Mouse (Mus musculus): ENCODE results near the gene Serpinb9b.
"Not testable (repeated sequence)": the region's sequence is repeated elsewhere in the genome, so short reads cannot be mapped to it uniquely, and the experiment has no call there.

The Serpinb9b gene

DNA sequence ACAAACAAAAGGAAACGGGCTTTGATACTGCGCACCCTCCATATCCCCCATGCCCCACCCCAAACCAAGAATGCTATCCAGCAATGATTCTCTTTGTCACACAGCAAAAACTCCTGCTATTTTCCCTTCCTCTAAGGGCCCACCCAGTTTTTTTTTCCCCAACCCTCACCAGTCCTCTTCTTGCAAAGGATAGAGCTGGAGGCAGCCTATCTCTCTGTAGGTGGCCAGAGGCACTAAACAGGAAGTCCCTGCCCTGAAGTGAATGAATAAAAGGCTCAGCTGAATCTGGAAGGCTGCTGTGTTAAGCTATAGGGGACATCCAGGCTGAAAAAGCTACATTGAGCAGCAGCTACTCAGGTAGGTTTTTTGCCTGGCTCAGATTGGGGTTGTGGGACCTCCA lies at the start of gene Serpinb9b:
Gene Serpinb9b (plus strand): TSS at position 173 of the 400 bp plus-strand sequence.
- DNase-seq (ENCODE audit: inconsistent ontology term), result no peak

DNA sequence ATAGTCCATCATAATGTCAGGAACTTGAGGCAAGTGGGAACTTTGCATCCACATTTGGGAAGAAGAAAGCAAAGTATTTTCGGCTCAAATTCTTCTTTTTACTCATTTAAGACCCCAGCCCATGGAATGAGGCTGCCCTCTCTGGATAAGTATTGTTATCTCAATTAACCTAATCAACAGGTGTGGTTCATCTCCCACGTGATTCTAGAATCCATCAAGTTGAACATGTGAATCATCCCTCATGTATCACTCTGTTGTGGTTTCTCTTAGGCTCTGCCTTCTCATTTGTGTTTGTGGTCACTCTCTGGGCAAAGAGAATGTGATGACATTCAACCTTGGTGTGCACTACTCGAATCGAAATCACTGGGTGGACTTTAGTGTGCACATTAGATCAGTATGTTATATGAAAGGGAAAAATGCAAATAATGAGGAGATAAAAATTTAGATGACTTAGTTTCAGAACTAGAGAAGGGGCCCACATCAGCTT lies 44.6 kb upstream of the Serpinb9b start:
- DNase-seq (ENCODE audit: inconsistent ontology term), result no peak

DNA sequence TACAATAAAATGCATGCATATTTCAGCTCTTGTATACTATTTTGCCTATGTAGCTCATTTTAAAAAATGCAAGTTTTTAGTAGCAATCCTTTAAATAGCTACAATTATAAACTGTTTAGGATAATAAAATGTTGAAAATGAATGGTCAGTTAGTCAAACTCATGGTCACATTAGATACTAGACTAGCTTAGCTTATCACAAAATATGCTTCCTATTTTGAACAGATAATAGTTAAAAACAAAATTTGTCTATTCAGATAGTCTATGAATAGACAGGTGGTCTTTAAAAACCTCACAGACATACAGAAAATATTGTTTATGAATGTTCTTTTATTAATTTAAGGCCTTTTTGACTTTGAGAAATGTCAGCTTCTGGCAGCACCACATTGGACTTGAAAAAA lies 41.0 kb upstream of the Serpinb9b start:
- no peak for DNase-seq (ENCODE audit: inconsistent ontology term)

DNA sequence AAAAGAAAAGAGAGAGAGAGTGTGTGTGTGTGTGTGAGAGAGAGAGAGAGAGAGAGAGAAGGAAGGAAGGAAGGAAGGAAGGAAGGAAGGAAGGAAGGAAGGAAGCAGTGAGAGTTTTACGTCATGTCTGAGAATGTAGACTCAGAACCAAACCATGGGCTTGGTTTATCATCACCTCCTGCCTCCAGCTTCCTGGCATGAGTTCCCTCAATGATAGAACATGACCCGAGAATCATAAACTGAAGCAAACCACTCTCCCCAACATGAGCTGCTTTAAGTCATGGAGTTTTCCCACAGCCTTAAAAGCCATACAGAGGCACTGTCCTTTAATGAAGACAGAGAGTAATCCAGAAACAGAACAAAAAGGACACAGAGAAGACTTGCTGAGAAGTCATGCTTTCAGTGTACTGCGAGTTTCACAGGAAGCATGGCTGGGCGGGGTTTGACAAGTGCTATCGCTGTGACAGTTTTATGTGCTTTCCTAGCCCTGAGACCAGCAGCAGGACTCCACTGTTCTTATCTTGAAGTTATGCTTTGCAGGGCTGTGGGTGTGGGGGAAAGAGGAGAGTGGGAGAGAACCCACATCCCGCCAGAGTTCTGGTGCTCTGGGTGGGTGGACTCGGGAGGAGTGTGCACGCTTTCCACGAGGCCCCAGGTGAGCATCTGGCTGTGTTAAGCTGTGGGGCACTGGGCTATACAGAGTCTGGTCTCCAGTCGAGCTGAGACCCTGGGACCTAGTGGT lies 33.9 kb upstream of the Serpinb9b start:
- DNase-seq (ENCODE audit: inconsistent ontology term), result no peak

DNA sequence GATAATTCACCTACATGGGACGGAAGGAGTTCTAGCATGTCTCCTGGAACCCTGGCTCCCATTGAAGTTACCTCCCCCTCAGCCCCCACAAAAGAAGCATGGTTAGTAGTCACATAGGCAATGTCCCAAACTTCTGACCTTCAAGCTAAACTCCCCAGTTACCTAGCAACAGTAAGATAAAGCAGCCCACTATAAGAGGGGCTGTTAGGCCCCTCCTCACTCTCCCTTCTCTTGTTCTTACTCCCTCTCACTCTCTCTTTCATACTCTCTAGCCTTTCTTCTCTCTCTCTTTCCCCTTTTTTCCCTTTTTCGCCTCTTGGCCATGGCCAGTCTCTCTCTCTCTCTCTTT lies 33.3 kb upstream of the Serpinb9b start:
- DNase-seq (ENCODE audit: inconsistent ontology term), result no peak

DNA sequence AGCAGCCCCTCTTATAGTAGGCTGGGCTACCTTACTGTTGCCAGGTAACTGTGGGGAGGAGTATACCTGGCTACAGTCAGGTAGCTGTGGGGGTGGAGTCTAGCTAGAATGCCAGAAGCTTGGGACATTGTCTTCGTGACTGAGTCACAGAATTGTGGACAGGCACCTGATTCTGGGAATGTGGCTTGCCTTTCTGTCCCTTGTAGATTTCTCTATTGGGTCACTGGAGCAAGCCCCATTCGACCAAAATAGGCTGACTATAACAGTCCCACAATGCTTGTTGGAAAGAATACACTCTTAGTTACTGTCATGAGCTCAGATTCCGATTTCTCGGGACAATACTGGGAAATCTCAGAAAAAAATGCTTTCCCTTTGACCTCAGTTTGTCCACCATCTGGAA lies 32.2 kb upstream of the Serpinb9b start:
- DNase-seq (ENCODE audit: inconsistent ontology term), result no peak

DNA sequence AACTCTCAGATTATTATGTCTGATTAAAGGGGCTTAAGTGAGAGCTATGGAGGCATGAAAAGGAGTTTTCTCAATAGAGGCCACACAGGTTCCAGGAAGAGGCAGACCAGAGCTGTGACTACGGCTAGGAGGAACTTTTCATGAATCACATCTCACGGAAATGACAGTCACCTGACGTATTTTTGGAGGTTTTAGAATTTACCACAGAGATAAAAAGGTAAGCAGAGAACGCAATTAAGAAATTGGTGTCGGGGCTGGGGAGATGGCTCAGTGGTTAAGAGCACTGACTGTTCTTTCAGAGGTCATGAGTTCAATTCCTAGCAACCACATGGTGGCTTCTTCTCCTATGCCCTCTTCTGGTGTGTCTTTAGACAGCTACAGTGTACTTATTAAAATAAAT lies 25.9 kb upstream of the Serpinb9b start:
- no peak for DNase-seq (ENCODE audit: inconsistent ontology term)

DNA sequence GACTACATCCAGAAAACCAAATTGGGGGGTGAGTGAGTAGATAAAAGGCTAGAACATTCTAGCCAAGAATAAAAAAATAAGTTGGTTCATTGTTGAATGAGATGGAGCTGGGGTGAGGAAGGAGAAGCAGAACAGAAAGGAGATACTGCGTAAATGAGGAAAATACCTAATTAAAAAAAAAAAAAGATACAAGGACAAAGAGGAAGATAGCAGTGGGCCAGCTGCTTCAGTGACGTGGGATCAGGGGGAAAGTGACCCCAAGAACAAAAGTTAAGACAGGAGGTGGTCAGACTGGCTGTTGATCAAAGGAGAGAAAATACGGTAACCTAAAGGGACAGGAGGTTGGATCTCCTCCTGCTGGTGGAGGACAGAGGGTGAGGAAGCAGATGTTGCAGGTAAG lies 24.3 kb upstream of the Serpinb9b start, which contains the start of gene Serpinb9:
Gene Serpinb9 (plus strand): TSS at position 301 of the 400 bp plus-strand sequence.
- no peak for DNase-seq (ENCODE audit: inconsistent ontology term)

DNA sequence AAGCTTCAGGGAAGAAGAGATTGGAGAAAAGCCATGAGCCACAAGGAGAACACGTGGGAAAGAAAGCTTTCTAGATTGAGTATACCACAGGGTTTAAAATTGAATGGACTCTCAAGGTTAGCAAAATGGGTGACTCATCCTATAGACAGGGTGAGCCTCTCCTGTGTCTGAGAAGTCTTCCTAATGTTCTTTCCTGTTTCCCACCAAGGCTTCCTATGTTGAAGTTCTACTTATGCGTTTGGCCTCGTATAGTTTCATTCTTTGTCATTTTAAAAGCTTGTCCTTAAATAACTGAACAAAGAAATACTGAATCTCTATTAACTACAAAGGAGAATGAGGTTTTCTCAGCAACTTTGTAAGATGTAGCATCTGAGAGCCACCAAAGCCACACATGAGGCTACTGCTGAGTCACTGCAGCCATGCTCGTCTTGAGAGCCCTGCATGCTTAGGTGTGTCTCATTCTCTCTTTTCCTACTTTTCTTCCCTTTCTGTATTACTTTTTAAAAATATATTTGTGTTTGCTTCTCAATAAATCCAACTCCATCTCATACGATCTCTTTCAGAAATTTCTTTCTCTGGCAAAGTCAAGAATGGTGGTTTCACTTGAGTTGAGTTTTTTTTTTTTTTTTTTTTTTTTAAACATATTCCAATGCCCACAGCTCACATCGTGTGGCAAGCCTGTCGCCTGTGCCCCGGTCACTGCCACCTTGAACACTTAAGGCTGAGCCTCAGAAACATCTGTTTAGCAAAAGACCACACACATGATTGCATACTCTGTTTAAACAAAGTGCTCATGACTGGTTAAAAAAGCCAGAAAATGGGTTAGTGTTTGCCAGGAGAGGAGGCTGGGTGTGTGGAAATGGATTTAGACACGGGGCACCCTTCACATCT lies 23.4 kb upstream of the Serpinb9b start:
- peak; percentile 1 for DNase-seq (ENCODE audit: inconsistent ontology term)

DNA sequence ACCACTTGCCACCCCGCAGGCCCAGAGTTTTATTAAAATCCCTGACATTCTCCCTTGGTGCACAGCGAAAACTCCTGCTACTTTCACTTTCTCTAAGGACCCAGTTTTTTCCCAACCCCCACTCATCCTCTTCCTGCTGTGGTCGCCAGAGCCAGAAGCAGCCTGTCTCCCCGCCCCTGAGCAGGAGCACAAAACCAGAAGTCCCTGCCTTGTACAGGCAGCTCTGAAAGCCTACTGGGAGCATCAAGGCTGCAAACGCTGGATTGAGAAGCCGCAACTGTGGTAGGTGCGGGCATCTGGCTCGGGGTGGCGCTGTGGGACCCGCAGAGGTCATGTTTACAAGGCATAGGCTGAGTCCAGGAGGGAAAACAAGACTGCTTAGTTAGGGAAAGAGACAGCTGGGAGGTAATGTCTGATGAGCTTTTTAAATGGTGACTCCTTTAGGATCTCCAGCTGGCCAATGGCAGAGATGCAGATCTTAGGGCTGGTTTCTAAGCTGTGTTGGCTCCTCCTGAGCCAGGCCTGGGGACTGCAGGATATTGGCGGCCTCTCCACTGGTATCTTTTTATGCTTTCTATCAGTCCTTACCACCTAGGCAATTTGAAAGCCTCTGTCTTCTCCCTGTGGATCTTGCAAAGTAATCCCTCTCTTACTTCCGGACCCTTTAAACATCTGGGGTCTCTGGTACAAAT lies 22.7 kb upstream of the Serpinb9b start:
- peak; percentile 85 for DNase-seq (ENCODE audit: inconsistent ontology term)

DNA sequence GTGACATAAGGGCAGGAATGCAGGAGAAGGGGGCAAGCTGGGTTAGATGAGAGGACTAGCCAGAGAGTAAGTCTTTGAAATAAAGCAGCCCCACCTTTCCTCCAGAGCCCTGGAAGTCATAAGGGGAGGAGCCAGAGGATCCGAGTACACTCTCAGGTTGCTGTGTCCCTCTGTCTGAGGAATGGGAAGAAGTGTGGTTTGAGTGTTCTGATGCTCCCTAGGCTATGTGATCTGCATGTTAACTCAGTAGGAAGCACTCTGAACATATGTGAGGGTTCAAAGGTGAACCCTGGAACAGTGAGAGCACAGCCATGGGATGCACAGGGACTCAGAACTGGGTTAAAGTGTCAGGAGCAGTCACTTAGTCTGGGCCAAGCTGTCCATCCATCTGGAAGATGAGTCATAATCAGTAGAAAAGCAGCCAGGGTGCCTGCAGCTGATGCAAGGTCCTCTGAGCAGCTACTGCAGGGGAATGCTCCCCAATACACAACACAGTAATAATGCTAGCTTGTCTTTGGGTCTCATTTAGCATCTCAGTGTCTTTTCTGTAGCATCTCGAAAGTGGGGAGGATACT lies 21.6 kb upstream of the Serpinb9b start:
- peak; percentile 19 for DNase-seq (ENCODE audit: inconsistent ontology term)

DNA sequence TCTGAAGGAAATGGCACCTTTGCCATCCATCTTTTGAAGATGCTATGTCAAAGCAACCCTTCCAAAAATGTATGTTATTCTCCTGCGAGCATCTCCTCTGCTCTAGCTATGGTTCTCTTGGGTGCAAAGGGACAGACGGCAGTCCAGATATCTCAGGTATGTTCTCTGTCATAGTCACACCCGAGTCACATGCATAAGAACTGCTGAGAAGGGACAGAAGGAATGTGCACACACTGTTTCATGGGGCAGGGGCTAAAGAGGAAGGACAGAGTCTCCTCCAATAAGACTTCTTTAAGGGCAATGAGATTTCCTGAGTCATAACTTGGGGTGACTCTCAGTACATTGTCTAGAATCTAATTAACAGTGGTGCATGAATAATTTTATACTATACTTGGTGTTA lies 20.7 kb upstream of the Serpinb9b start:
- DNase-seq (ENCODE audit: inconsistent ontology term), result no peak

DNA sequence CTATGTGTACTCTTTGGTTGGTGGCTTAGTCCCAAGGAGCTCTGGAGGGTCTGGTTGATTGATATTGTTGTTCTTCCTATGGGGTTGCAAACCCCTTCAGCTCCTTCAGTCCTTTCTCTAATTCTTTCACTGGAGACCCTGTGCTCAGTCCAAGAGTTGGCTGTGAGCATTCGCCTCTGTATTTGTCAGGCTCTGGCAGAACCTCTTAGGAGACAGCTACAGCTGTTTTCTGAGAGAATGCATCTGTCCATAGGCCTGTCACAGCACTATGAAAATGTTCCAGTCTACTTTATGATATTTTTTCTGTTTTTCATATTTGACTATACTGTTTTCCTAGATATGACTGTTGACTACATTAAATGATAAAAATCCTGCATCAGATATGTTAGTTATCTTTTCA lies 14.8 kb upstream of the Serpinb9b start:
- DNase-seq (ENCODE audit: inconsistent ontology term), result no peak

DNA sequence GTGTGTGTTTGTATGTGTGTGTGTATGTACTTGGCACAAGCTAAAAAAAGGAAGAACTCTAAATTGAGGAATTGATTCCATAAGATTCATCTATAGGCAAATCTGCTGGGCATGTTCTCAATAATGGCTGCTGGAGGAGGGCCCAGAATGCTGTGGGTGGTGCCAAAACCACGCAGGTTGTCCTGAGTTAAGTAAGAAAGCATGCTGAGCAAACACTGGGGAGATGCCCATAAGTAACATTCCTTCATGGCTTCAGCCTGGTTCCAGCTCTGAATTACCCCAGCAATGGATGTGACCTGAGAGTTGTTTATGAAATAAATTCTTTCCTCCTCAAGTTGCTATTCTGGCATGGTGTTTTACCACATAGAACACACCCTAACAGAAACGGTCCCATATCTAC lies 13.9 kb upstream of the Serpinb9b start:
- DNase-seq (ENCODE audit: inconsistent ontology term), result no peak

DNA sequence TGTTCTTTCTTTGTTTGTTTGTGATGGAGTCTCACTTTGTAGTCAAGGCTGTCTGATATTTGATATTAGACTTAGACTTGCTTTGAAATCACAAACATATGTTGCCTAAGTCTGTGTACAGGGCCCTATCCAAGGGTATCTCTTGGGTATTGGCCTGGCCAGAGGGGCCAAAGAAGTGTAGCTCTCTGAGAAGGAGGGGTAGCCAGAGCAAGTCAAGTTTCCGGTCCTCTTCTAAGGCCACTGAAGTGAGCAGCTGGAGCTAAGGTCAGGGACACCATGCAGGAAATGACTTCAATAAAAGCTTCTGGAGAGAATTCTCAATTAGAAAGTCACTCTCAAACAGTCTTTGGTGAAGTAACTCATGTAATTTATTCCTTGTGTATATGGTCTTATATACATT lies 4.8 kb upstream of the Serpinb9b start:
- no peak for DNase-seq (ENCODE audit: inconsistent ontology term)

DNA sequence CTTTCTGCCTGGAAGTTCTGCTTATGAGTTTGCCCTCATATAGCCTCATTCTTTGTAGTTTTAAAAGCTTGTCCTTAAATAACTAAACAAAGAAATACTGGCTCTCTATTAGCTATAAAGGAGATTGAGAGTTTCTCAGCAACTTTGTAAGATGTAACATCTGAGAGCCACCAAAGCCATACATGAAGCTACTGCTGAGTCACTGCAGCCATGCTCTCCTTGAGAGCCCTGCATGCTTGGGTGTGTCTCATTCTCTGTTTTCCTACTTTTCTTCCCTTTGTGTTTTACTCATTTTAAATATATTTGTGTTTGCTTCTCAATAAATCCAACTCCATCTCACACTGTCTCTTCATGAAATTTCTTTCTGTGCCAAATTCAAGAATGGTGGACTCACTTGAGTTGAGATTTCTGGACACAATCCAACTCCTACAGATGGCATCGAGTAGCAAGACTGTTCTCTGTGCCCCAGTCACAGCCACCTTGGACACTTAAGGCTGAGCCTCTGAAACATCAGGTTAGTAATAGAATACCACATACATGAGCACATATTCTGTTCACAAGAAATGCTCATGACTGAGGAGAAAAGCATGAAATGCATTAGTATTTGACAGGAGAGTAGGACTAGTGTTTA lies 674 bp upstream of the Serpinb9b start:
- no peak for DNase-seq (ENCODE audit: inconsistent ontology term)

DNA sequence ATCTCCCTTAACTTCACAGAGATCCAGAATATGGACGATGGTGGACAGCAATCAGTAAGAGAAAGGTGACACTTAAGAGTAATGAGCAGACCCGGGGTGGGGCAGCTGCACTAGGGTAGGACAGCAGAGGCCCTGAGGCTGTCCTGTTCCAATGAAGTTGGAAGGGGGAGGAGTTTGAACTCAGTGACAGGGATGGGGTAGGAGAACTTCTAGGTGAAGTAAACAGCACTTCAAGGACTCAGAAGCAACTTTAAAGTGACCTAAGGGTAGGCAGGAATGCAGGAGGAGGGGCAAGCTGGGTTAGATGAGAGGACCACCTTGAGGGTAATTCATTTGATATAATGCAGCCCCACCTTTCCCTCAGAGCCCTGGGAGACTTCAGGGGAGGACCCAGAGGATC lies 930 bp downstream of the Serpinb9b start:
- DNase-seq (ENCODE audit: inconsistent ontology term), result no peak

DNA sequence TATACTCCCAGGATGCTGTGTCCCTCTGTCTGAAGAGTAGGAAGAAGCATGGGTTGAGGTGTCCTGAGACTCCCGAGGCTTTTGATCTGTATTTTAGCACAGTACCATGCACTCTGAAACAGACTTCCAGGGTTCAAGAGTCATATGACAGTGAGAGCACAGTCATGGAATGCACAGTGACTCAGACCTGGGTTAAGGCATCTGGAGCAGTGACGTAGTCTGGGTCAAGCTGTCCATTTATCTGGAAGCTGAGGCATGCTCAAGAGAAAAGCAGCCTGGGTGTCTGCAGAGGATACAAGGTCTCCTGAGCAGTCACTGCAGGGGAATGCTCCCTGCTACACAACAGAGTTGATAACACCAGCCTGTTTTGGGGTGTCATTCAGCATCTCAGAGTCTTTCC lies 1.3 kb downstream of the Serpinb9b start:
- DNase-seq (ENCODE audit: inconsistent ontology term), result peak; percentile 20

DNA sequence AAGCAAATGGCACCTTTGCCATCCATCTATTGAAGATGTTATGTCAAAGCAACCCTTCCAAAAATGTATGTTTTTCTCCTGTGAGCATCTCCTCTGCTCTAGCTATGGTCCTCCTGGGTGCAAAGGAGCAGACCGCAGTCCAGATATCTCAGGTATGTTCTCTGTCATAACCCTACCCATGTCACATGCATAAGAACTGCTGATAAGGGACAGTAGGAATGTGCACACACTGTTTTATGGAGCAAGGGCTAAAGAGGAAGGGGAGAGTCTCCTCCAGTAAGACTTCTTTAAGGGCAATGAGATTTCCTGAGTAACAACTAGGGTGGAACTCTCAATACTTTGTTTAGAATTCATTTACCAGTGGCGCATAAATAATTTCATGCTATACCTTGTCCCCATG lies 2.3 kb downstream of the Serpinb9b start:
- not testable (repeated sequence) for DNase-seq (ENCODE audit: inconsistent ontology term)

DNA sequence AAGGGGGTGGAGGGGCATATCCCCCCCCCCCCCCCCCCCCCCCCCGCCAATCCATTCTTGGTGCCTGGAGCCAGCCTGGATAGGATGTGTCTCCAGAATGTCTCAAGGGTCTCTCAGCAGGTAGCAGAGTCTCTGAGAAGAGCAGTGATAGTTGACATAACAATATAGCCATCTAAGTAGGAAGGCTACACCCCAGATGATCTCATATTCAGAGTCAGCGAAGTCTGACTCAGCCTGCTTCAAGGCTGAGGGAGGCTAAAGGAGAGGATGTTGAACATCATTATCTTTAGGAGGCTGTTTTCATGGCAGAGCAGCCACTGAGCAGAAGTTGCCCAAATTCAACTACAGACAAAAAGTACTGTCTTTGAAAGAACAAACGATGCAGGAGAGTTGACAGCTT lies 3.1 kb downstream of the Serpinb9b start:
- no peak for DNase-seq (ENCODE audit: inconsistent ontology term)

DNA sequence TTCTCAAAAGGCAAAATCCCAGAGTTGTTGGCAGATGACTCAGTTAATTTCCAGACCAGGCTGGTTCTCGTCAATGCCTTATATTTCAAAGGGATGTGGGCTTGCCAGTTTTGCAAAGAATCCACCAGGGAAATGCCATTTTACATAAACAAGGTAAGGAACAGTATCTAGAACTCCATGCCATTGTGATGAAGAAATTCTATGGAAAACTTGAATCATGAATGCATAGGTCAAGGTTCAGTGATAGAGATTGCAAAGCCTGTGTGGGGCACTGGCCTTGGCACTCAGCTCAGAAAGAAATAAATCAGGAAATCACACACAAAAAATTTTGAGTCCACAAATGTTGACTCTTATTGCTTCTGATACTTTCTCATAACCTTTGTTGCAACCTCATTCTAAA lies 8.3 kb downstream of the Serpinb9b start:
- DNase-seq (ENCODE audit: inconsistent ontology term), result no peak
